ENCODE assay signal across 9 mouse cellular contexts in the genomic region with DNA sequence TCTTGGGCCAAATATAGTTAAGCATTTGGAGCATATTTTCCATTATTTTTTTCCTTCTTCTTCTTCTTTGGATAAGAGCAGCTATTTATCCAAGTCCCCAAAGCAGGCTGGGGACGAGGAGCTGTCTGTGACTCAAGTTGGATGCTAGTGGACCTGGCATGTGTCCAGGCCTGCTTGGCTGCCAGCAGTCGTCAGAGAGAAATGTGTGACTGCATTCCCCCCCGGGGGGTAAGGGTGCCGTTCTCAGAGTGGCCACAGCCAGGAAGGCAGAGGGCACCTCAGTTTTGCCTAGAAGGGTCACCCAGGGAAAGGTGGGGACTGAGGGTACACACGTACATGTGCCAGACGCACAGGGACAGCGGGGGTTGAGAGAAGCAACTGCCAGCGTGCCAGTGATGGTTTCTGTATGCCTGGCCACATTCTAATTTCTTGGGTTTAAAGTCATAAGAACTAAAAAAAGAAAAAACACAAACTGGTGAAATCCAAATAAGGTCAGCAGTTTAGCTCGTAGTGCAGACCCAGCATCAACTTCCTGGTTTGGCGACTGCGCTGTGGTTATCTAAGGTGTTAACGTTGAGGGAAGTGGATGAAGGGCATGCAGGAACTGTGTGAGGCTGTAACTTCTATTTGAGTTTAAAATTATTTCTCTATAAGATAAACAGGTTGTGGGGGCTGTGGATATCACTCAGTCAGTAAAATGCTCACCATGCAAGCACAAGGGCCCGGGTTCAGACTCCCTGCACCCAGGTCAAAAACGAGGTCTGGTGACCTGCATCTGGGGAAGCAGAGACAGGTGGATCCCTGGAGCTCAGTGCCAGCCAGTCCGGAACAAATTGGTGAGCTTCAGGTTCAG. TPM values are rescaled to one million over a fixed set of nuclear protein-coding genes. Genes with fewer than 3 reads are reported as not detected.
A peak's percentile ranks its signal among the peaks of the same experiment; 100 is the strongest.
DNase-seq lines count a peak whose midpoint lies in the region; ATAC-seq and TF ChIP-seq lines count a peak whose summit lies in the region.
"Had no signal": no experiment of that assay in that cellular context is flagged by ENCODE, and none has a peak within 500 bp of the region (broad histone marks: within the 10 kb centered on the region; RNA-seq: fewer than 3 reads in every experiment).

No protein-coding gene starts in this region.

- no peak for ATAC-seq in kidney, embryonic 15.5 days (replicated peaks; ENCODE audit: low FRiP score)
- peak; percentile 62; the same call in 1 of the 2 replicates for ATAC-seq in granulocyte monocyte progenitor cell, adult 5-6 weeks (replicated peaks; ENCODE audit: poor library complexity, severe bottlenecking)
- ATAC-seq in neural tube, embryonic 15.5 days (ENCODE audit: low FRiP score), result no peak
- no peak for ATAC-seq in intestine, embryonic 15.5 days

- no peak overlapping the region for H3K4me3 ChIP-seq in kidney, adult 2 months (ENCODE audit: insufficient read depth, low read depth, low read length)
- no peak overlapping the region for H3K4me3 ChIP-seq in kidney, embryonic 15.5 days (replicated peaks)
- H3K4me3 ChIP-seq in neural tube, embryonic 15.5 days (replicated peaks), result no peak overlapping the region
- H3K4me3 ChIP-seq in intestine, embryonic 15.5 days (replicated peaks), result no peak overlapping the region

- no peak overlapping the region for H3K4me2 ChIP-seq in kidney, embryonic 15.5 days
- no peak overlapping the region for H3K4me2 ChIP-seq in neural tube, embryonic 15.5 days
- no peak overlapping the region for H3K4me2 ChIP-seq in intestine, embryonic 15.5 days (replicated peaks)

- peak; percentile 90 for DNase-seq in kidney, adult 2 months
- DNase-seq in cerebellum, adult 11-12 months, result peak; percentile 51
- DNase-seq in layer of hippocampus, adult 18-20 months (ENCODE audit: low spot score in 2 of 2), result peak; percentile 53 to 76
- peak; percentile 84 for DNase-seq in lung, postnatal 25 days (ENCODE audit: low spot score)

- peaks cover 26% of the 10 kb centered on the region for H3K4me1 ChIP-seq in kidney, adult 2 months (ENCODE audit: control insufficient read depth, insufficient read depth, low read length)
- no peaks in the 10 kb centered on the region for H3K4me1 ChIP-seq in kidney, embryonic 15.5 days
- H3K4me1 ChIP-seq in neural tube, embryonic 15.5 days, result peaks cover 3% of the 10 kb centered on the region; the same call in 1 of the 2 replicates
- H3K4me1 ChIP-seq in intestine, embryonic 15.5 days (replicated peaks), result no peaks in the 10 kb centered on the region

- H3K27me3 ChIP-seq in kidney, adult 2 months (replicated peaks; ENCODE audit: control insufficient read depth, insufficient read depth, low read length), result no peaks in the 10 kb centered on the region
- no peaks in the 10 kb centered on the region for H3K27me3 ChIP-seq in kidney, embryonic 15.5 days
- no peaks in the 10 kb centered on the region for H3K27me3 ChIP-seq in neural tube, embryonic 15.5 days (replicated peaks)
- H3K27me3 ChIP-seq in intestine, embryonic 15.5 days (replicated peaks), result peaks cover 11% of the 10 kb centered on the region; the same call in 1 of the 2 replicates

- no peak overlapping the region for H3K9ac ChIP-seq in kidney, embryonic 15.5 days
- no peak overlapping the region for H3K9ac ChIP-seq in neural tube, embryonic 15.5 days (replicated peaks)
- H3K9ac ChIP-seq in intestine, embryonic 15.5 days, result no peak overlapping the region

- H3K27ac ChIP-seq in kidney, adult 2 months (ENCODE audit: insufficient read depth, low read depth, low read length), result peak overlapping the region; percentile 32; the same call in 1 of the 2 replicates
- no peak overlapping the region for H3K27ac ChIP-seq in kidney, embryonic 15.5 days
- H3K27ac ChIP-seq in neural tube, embryonic 15.5 days (replicated peaks), result no peak overlapping the region
- H3K27ac ChIP-seq in intestine, embryonic 15.5 days, result no peak overlapping the region

- H3K36me3 ChIP-seq in kidney, adult 2 months (ENCODE audit: control insufficient read depth, insufficient read depth, low read length), result no peaks in the 10 kb centered on the region
- no peaks in the 10 kb centered on the region for H3K36me3 ChIP-seq in kidney, embryonic 15.5 days
- H3K36me3 ChIP-seq in neural tube, embryonic 15.5 days, result no peaks in the 10 kb centered on the region
- no peaks in the 10 kb centered on the region for H3K36me3 ChIP-seq in intestine, embryonic 15.5 days

- H3K9me3 ChIP-seq in kidney, embryonic 15.5 days (replicated peaks), result no peaks in the 10 kb centered on the region
- no peaks in the 10 kb centered on the region for H3K9me3 ChIP-seq in neural tube, embryonic 15.5 days (replicated peaks)
- H3K9me3 ChIP-seq in intestine, embryonic 15.5 days, result no peaks in the 10 kb centered on the region

- 33% methylated on average over 15 of the region's 15 CpGs for WGBS in kidney, adult 2 months
- WGBS in kidney, embryonic 15.5 days, result 71% methylated on average over 15 of the region's 15 CpGs
- 65% methylated on average over 15 of the region's 15 CpGs for WGBS in neural tube, embryonic 15.5 days
- WGBS in intestine, embryonic 15.5 days, result 67% methylated on average over 15 of the region's 15 CpGs

- no peak for TF ChIP-seq CTCF in kidney, adult 2 months (conservative IDR thresholded peaks at IDR 0.05; ENCODE audit: insufficient read depth, insufficient read length, low read depth, low read length)

- TF ChIP-seq POLR2A in kidney, adult 2 months (IDR thresholded peaks at IDR 0.05; ENCODE audit: low read depth, low read length), result no peak

RNA-seq across cellular contexts. Expression of a gene that starts 6.3 kb away (rescaled TPM):
- 9.5 and 11.3 TPM in 2 replicates for polyA plus RNA-seq in kidney, adult 2 months (2012; rRNA removed)
- 13.4 and 16.1 TPM in 2 replicates for polyA plus RNA-seq in kidney, embryonic 15.5 days (2015; fragmentation: Nextera tagmentation; extraction: Ambion mirVana)
- total RNA-seq in granulocyte monocyte progenitor cell, adult 5-6 weeks (2014; fragmentation: Nextera tagmentation), result 0.21 TPM in 1 of 2 replicates, not detected in the other
- total RNA-seq in granulocyte monocyte progenitor cell, adult 5-6 weeks (2017), result not detected in 2 replicates
- 1 to 10 TPM; 2.4 to 2.8 TPM for total RNA-seq in layer of hippocampus, adult 18-20 months (2021)
- 5.8 and 7.4 TPM in 2 replicates for polyA plus RNA-seq in neural tube, embryonic 15.5 days (2015; fragmentation: Nextera tagmentation; extraction: Ambion mirVana)
- polyA plus RNA-seq in intestine, embryonic 15.5 days (2015; fragmentation: Nextera tagmentation; extraction: Ambion mirVana), result 4.2 and 4.7 TPM in 2 replicates
- total RNA-seq: neutrophil, adult 5-6 weeks had no signal

RNA-seq across cellular contexts. Expression of a gene that starts 13.1 kb away (rescaled TPM):
- polyA plus RNA-seq in kidney, adult 2 months (2012; rRNA removed), result 0.68 and 0.75 TPM in 2 replicates
- 2.2 TPM in 2 replicates for polyA plus RNA-seq in kidney, embryonic 15.5 days (2015; fragmentation: Nextera tagmentation; extraction: Ambion mirVana)
- 0.85 TPM in 1 of 2 replicates, not detected in the other for total RNA-seq in granulocyte monocyte progenitor cell, adult 5-6 weeks (2014; fragmentation: Nextera tagmentation)
- 0.31 and 0.52 TPM in 2 replicates for total RNA-seq in granulocyte monocyte progenitor cell, adult 5-6 weeks (2017)
- under 1 TPM; 0.25 TPM for total RNA-seq in layer of hippocampus, adult 18-20 months (2021)
- polyA plus RNA-seq in neural tube, embryonic 15.5 days (2015; fragmentation: Nextera tagmentation; extraction: Ambion mirVana), result 0.51 TPM in 2 replicates
- 2.5 and 2.6 TPM in 2 replicates for polyA plus RNA-seq in intestine, embryonic 15.5 days (2015; fragmentation: Nextera tagmentation; extraction: Ambion mirVana)
- total RNA-seq: neutrophil, adult 5-6 weeks had no signal

RNA-seq across cellular contexts. Expression of a gene that starts 18.2 kb away (rescaled TPM):
- polyA plus RNA-seq in kidney, adult 2 months (2012; rRNA removed), result 13.0 and 15.0 TPM in 2 replicates
- 3.1 and 4.3 TPM in 2 replicates for polyA plus RNA-seq in kidney, embryonic 15.5 days (2015; fragmentation: Nextera tagmentation; extraction: Ambion mirVana)
- total RNA-seq in granulocyte monocyte progenitor cell, adult 5-6 weeks (2014; fragmentation: Nextera tagmentation), result not detected in 2 replicates
- not detected in 2 replicates for total RNA-seq in granulocyte monocyte progenitor cell, adult 5-6 weeks (2017)
- not detected for total RNA-seq in layer of hippocampus, adult 18-20 months (2021)
- polyA plus RNA-seq in neural tube, embryonic 15.5 days (2015; fragmentation: Nextera tagmentation; extraction: Ambion mirVana), result 0.27 TPM in 1 of 2 replicates, not detected in the other
- 7.4 and 8.7 TPM in 2 replicates for polyA plus RNA-seq in intestine, embryonic 15.5 days (2015; fragmentation: Nextera tagmentation; extraction: Ambion mirVana)
- total RNA-seq: neutrophil, adult 5-6 weeks had no signal

RNA-seq across cellular contexts. Expression of a gene that starts 31.0 kb away (rescaled TPM):
- polyA plus RNA-seq in kidney, adult 2 months (2012; rRNA removed), result 11.3 and 11.5 TPM in 2 replicates
- polyA plus RNA-seq in kidney, embryonic 15.5 days (2015; fragmentation: Nextera tagmentation; extraction: Ambion mirVana), result 21.1 and 25.3 TPM in 2 replicates
- total RNA-seq in granulocyte monocyte progenitor cell, adult 5-6 weeks (2014; fragmentation: Nextera tagmentation), result 17.9 and 35.8 TPM in 2 replicates
- total RNA-seq in granulocyte monocyte progenitor cell, adult 5-6 weeks (2017), result 23.5 and 24.2 TPM in 2 replicates
- 10 to 100 TPM; 17.1 to 18.0 TPM for total RNA-seq in layer of hippocampus, adult 18-20 months (2021)
- 22.5 and 23.0 TPM in 2 replicates for polyA plus RNA-seq in neural tube, embryonic 15.5 days (2015; fragmentation: Nextera tagmentation; extraction: Ambion mirVana)
- 18.6 and 22.1 TPM in 2 replicates for polyA plus RNA-seq in intestine, embryonic 15.5 days (2015; fragmentation: Nextera tagmentation; extraction: Ambion mirVana)

RNA-seq across cellular contexts. Expression of a gene that starts 43.7 kb away (rescaled TPM):
- polyA plus RNA-seq in kidney, adult 2 months (2012; rRNA removed), result 0.25 and 0.33 TPM in 2 replicates
- polyA plus RNA-seq in kidney, embryonic 15.5 days (2015; fragmentation: Nextera tagmentation; extraction: Ambion mirVana), result 0.14 and 0.31 TPM in 2 replicates
- not detected in 2 replicates for total RNA-seq in granulocyte monocyte progenitor cell, adult 5-6 weeks (2014; fragmentation: Nextera tagmentation)
- not detected in 2 replicates for total RNA-seq in granulocyte monocyte progenitor cell, adult 5-6 weeks (2017)
- 1 to 10 TPM; 3.2 to 3.6 TPM for total RNA-seq in layer of hippocampus, adult 18-20 months (2021)
- 2.3 and 3.6 TPM in 2 replicates for polyA plus RNA-seq in neural tube, embryonic 15.5 days (2015; fragmentation: Nextera tagmentation; extraction: Ambion mirVana)
- polyA plus RNA-seq in intestine, embryonic 15.5 days (2015; fragmentation: Nextera tagmentation; extraction: Ambion mirVana), result 0.21 and 0.40 TPM in 2 replicates
